Mouse (Mus musculus) MEL (cell line): ENCODE measurements around the gene Majin.

Experiments used
- BHLHE40 ChIP-seq: IDR thresholded peaks from 2 replicates; pipeline ENCODE4 v1.6.1; 2012; ENCODE audit warnings: low read depth, mild to moderate bottlenecking, inconsistent platforms, low read length, improper control_type of control experiment, borderline replicate concordance
- CHD1 ChIP-seq: IDR thresholded peaks from 2 replicates; pipeline ENCODE4 v1.6.1; 2012; ENCODE audit warnings: low read depth, mild to moderate bottlenecking, inconsistent platforms, low read length, improper control_type of control experiment
- CTCF ChIP-seq, 3 experiments: IDR thresholded peaks in 2 of 3; conservative IDR thresholded peaks in 1 of 3; 2 replicates each; pipeline ENCODE4 v1.5.1; 2011 to 2012; ENCODE audit warnings: low read length in 3 of 3, low read depth in 2 of 3, mild to moderate bottlenecking in 2 of 3, improper control_type of control experiment in 1 of 3, inconsistent platforms in 1 of 3, mixed read lengths in 1 of 3, moderate library complexity in 1 of 3; ENCODE audit not compliant: control insufficient read depth in 1 of 3, insufficient read depth in 1 of 3, poor library complexity in 1 of 3, severe bottlenecking in 1 of 3
- EP300 ChIP-seq, 2 experiments: IDR thresholded peaks; 2 replicates each; pipeline ENCODE4 v1.6.1; 2011; ENCODE audit warnings: improper control_type of control experiment in 2 of 2, low read length in 2 of 2, low read depth in 1 of 2, mild to moderate bottlenecking in 1 of 2
- MAX ChIP-seq: IDR thresholded peaks from 2 replicates; pipeline ENCODE4 v1.6.1; 2011; ENCODE audit warnings: low read length, improper control_type of control experiment
- MXI1 ChIP-seq: IDR thresholded peaks from 2 replicates; pipeline ENCODE4 v1.6.1; 2011; ENCODE audit warnings: mild to moderate bottlenecking, low read depth, low read length, improper control_type of control experiment
- POLR2A ChIP-seq, 2 experiments: IDR thresholded peaks; 2 replicates each; pipeline ENCODE4 v1.6.1; 2011 to 2012; ENCODE audit warnings: low read length in 2 of 2, mild to moderate bottlenecking in 2 of 2, control low read depth in 1 of 2, improper control_type of control experiment in 1 of 2, low read depth in 1 of 2, moderate library complexity in 1 of 2; ENCODE audit not compliant: control insufficient read depth in 1 of 2, insufficient read depth in 1 of 2, poor library complexity in 1 of 2
- POLR2AphosphoS2 ChIP-seq: IDR thresholded peaks from 2 replicates; pipeline ENCODE4 v1.6.1; 2011; ENCODE audit warnings: low read length, improper control_type of control experiment
- SIN3A ChIP-seq: IDR thresholded peaks from 2 replicates; pipeline ENCODE4 v1.6.1; 2012; ENCODE audit warnings: low read length, improper control_type of control experiment, inconsistent platforms
- USF1 ChIP-seq: IDR thresholded peaks from 2 replicates; pipeline ENCODE4 v1.6.1; 2014; ENCODE audit warnings: low read depth, mild to moderate bottlenecking, inconsistent platforms, low read length, improper control_type of control experiment, moderate library complexity
- USF2 ChIP-seq, 2 experiments: IDR thresholded peaks; 2 replicates each; pipeline ENCODE4 v1.6.1; 2011 to 2012; ENCODE audit warnings: improper control_type of control experiment in 2 of 2, low read length in 2 of 2, borderline replicate concordance in 1 of 2, inconsistent platforms in 1 of 2, low read depth in 1 of 2, mild to moderate bottlenecking in 1 of 2; ENCODE audit not compliant: insufficient read depth in 1 of 2
- ZMIZ1 ChIP-seq: IDR thresholded peaks from 2 replicates; pipeline ENCODE4 v1.6.1; 2012; ENCODE audit warnings: low read depth, mild to moderate bottlenecking, inconsistent platforms, low read length, improper control_type of control experiment, moderate library complexity
- ZNF384 ChIP-seq: IDR thresholded peaks from 2 replicates; pipeline ENCODE4 v1.6.1; 2012; ENCODE audit warnings: low read depth, mild to moderate bottlenecking, inconsistent platforms, low read length, improper control_type of control experiment

DNA sequence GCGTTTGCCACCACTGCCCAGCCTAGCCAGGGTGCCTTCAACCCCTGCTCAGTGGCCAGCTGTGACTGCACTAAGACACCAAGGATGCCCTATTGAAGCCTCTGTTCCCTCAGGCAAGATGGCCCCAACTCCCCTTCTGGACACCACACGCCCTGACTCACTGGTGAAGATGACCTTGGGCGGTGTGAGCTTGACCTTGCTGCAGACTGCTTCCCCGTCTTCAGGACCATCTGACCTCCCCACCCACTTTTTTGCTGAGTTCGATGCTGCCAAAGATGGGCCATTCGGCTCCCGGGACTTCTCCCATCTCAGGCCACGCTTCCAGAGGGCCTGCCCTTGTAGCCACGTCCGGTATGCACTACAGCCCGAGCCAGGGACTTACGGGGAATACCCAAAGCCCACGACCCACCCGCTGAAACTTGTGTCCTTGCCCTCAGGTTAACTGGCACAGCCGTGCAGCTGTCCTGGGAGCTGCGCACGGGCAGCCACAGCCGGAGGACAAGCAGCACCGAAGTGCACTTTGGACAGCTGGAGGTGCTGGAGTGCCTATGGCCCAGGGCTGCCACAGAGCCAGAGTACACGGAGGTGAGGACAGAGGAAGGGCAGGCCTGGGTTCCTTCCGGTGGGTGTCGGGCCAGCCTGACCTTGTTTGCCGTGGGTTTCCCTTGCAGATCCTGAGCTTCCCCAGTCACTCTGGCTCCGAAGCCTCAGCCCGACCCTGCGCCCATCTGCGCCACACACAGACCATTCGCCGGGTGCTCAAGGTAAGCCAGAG is 63.5 kb downstream of the Majin start:
- TF ChIP-seq ZMIZ1 (no peak), MXI1 (no peak), EP300 (IDR thresholded peaks at IDR 0.05; ENCODE audit: low read depth in 1 of 2, low read length in 2 of 2) (no peak), CTCF (IDR thresholded peaks at IDR 0.05 in 2 of 3, conservative IDR thresholded peaks at IDR 0.05 in 1 of 3; ENCODE audit: control insufficient read depth in 1 of 3, insufficient read depth in 1 of 3, low read depth in 2 of 3, low read length in 3 of 3, poor library complexity in 1 of 3, severe bottlenecking in 1 of 3) (no peak), CHD1 (no peak), SIN3A (no peak), POLR2A (IDR thresholded peaks at IDR 0.05; ENCODE audit: control insufficient read depth in 1 of 2, insufficient read depth in 1 of 2, low read depth in 1 of 2, low read length in 2 of 2, poor library complexity in 1 of 2) (no peak), POLR2AphosphoS2 (no peak), BHLHE40 (no peak), MAX (no peak), USF2 (IDR thresholded peaks at IDR 0.05; ENCODE audit: borderline replicate concordance in 1 of 2, insufficient read depth in 1 of 2, low read depth in 1 of 2, low read length in 2 of 2) (no peak), ZNF384 (no peak), USF1 (no peak)
